Mouse (Mus musculus) mesoderm, embryonic 11.5 days (tissue): Measurements from ENCODE around the gene Cttnbp2.

Experiments
- DNase-seq: peaks from one replicate; pipeline ENCODE4 v3.0.0-alpha.2; 2012; ENCODE audit warnings: low read depth, low spot score

Gene Cttnbp2

GRCm38 (mm10) chr6:18467777-18468176, 46.9 kb downstream of the Cttnbp2 start:
- no peak for DNase-seq

DNA sequence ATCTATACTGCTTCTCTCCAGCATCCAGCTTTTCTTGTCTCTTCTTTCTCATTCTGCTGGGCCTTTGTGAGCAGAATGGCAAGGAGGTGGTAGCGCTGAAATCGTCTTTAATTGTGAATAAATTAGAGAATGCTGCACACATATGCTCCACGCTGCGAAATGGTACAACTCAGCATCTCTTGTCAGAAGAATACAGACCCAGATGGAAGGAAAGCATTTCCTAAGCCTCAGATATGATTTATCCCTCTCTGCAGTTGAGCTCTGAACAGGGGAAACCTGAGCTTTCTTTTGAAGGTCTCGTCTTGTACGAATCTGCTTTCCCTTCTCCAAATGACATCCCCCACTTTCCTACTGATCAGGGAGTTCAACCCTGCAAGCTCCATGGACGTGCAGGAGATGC, 48.4 kb downstream of the Cttnbp2 start:
- DNase-seq = peak; percentile 22

DNA sequence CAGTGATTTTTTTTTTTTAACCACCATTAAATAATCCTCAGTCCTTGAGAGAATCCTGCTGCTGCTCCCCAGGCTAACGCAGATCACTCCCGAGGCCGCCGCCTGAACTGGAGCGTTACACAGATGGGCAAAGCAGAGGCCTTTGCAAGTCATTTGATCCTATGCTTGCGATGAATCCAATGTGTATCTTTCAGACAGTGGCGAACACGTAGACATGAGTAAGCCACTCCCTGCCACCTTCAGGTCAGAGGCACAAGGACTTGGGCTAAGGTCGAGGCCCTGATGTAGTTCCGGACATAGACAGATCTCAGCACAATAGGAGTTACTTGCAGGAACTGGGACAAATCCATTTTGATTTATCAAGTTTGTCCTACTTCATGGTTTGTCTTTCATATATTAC, 49.0 kb downstream of the Cttnbp2 start:
- DNase-seq = peak; percentile 34

DNA sequence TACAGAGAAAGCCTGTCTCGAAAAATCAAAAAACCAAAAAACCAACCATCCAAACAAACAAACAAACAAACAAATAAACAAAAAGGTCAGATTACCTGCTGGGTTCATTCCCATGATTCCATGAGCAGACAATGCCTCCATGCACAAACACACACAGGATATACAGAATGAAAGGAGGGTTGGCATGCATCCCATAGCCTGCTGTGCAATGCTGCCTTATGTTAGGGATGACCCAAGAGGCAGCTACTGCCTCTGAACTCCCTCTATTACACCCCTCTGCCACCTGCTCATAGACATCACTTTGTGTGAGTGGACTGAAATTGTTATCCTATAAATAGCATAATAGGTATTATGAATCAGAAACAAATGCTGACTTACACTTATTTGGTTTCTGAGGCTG, 55.0 kb downstream of the Cttnbp2 start:
- no peak for DNase-seq

DNA sequence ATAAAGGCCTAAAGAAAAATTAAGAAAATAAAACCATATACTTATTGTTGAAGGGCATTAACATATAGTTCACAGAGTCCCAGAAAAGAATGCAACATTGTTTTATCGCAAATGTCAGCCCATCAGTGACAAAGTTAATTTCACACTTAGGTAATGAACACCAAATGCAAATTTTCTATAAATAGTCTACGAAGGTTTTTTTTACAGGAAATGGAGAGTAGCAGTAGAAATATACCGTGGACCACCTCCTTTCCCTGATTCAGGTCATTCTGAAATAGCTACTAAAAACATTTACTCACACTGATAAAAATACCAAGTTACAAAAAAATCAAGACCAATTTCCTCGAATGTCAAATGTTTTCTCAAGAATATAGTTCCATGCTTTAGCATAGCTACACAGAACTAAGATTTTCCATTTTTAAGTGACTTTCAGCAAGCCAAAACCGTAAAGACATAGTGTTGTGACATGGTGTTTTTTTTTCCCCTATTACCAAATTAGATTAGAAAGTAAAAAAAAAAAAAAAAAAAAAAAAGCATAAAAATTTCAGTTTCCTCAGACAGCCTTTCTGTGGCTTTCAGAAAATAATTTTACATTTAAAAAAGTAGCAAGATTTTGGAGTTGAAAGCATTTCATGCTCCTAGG, 64.0 kb downstream of the Cttnbp2 start:
- no peak for DNase-seq

DNA sequence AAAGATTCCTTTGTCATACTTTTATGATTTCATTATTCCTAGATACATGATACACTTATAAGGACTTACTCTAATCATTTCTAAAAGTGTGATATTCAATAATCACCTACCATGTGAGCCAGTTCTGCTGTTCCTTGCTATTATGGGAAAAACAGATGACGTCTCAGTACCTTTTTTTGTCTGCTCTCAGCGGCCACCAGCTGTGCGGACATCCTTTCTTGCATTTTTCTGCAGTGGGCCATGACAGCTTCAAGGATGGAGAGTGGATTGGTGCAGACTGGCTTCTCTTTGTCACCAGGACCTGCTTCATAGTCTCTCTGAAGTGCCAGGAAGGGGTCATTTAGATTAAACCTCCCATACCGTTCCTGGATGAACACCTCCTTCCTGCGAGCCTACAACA, 66.6 kb downstream of the Cttnbp2 start:
- DNase-seq = peak; percentile 41

DNA sequence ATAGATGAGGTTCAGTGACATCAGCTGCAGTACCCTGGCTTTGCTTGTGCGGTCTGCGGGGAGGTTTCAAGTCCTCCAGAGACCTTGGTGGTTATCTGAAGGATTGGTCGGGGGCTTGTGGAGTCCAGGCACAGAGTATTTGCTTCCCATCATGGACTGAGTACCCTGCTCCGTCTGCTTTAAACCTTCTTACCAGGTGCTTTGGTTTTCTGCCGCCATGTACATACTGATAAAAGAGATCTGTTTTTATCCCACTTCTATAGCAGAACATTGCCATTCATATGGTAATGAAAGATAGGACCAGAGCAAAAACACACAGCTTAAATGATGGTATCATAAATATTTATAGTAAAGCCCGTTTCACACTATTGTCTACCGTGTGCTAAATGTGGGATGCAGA, 67.7 kb downstream of the Cttnbp2 start:
- no peak for DNase-seq

DNA sequence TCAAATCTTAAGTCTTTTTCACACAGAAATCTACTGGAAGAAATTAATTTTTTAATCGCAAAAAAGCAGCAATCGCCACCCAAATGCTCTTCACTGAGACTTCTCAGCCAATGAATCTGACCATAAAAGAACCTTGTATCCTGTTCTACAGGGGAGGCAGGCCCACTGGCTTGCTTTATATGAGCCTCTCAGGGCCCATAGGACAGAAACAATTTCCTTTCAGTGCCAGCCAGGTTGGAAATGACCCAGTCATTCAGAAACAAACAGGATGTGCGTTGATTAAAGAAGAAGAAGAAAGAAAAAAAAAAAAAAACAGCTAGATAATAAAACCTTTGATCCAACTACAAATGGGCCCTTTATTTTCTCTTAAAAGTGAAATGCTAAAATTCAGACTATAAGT, 68.3 kb downstream of the Cttnbp2 start:
- DNase-seq = no peak

- no peak for DNase-seq
These were observed 68.9 kb downstream of the Cttnbp2 start for GRCm38 (mm10) chr6:18445747-18446146.

- no peak for DNase-seq
These were observed 72.3 kb downstream of the Cttnbp2 start for GRCm38 (mm10) chr6:18442303-18442702.

DNA sequence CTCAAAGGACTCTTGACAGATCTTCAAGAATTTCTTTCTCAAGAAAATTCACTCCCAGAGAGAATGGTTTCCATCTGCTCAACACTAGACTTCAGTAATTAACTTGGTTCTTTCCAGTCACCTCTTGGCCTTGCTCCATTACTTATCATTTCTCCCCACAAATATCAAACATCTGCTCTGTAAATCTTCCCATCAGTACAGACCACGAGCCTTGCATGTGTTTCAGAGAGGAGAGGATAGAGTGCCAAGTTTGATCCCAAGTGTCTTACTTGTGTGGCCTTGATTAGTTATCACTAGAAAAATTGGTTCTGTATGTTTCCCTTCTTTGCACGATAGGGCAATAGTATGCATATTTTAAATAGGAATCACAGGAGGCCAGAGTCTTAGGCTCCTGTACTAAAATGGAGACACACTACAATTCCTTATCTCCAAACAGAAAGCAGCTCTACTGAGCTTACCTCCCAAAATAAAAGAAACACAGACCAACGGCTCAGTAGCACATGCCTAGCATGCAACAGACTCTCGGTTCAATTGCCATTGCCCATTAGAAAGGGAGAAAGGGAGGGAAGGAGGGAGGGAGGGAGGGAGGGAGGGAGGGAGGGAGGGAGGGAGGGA, 73.6 kb downstream of the Cttnbp2 start:
- no peak for DNase-seq

GRCm38 (mm10) chr6:18436127-18436812, 78.4 kb downstream of the Cttnbp2 start:
- no peak for DNase-seq

GRCm38 (mm10) chr6:18434828-18435531, 79.7 kb downstream of the Cttnbp2 start:
- no peak for DNase-seq

DNA sequence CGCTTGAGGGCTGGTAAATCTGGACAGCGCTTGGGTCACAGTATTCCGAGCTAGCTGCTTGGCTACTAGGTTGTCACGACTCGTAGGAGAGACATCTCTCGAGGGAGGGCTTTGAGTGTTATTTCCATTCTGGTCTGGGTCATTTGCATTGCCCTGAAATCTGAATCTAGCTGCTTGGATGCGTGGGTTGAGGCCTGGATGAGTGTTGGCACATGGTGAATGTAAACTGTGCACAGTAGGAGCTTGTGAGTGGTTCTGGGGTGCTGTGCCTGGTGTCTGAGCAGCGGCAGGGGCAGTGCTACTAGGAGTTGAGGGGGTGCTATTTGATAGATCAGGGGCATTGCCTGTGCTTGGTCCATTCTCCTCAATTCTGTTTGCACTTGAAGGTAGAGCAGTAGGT, 80.3 kb downstream of the Cttnbp2 start:
- DNase-seq = no peak

DNA sequence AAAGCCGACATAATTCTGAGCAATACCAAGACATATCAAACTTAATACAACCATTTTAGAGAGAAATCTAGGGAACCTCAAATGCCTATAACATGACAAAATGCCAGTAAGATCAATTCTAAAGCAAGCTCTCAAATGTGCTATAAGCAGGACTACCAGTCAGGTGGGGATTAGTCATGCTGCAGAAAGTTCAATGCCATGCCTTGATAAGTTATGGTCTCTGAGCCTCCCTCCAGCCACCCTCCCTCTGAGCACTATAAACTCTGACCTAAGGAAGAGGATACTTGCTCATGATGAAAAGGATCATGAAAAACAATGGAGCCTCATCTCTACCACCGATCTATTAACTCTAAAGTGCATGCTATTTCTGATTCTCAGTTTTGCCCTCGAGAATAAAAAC, 82.3 kb downstream of the Cttnbp2 start:
- no peak for DNase-seq

GRCm38 (mm10) chr6:18431891-18432290, 82.8 kb downstream of the Cttnbp2 start:
- DNase-seq = no peak

DNA sequence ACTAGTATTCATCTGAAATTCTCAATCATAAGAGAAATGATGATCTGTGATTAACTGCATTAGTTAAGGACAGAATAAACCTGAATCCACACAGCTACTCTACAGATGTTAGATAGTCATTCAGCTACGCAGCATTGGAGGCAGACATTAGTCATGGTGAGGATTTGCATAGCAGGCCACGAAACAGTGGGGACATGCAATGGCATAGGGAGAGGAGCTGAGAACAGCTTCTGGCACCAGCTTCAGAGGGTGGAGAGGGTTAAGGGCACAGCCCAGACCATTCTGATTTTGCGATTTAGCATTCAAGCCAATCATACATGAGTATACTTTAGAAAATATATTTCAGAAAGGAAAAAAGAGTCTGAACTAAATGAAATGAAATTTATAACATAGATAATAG, 84.6 kb downstream of the Cttnbp2 start:
- no peak for DNase-seq

DNA sequence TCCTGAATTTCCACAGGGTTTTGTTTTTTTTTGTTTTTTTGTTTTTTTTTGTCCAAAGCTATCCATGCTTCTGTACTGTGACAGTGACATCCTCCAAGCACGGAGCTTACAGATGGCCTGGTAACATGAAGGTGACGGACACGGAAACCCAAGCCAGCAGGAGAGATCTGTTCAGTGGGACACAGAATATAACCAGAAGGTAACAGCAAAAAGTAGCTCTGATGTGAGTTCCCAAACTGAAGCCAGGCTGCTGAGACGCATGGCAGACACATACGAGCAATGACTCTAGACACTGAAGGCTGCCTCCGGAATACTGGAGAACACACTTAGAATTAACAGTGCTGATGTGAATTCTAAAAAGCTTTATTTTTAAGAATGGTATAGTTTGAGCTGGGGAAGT, 89.8 kb downstream of the Cttnbp2 start:
- DNase-seq = no peak

DNA sequence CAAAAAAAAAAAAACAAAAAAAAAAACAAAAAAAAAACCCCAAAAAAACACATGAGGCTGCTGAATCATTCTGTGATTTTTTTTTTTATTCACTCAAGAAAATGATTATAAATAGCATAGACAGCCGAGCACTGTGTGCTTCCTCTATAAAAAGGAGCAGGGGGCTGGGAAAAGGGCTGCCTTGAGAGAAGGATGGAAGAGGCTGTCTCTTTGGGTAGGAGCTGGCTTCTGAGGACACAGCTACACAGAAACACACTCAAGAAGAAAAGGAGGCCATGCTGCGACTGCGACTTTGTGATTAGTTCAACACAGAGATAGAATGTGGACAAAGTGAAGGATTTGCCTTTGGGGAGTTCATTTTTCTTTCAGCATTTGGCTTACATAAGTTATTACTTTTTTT, 90.3 kb downstream of the Cttnbp2 start:
- DNase-seq = no peak

- DNase-seq = no peak
These were observed 91.5 kb downstream of the Cttnbp2 start for GRCm38 (mm10) chr6:18423112-18423511.

- DNase-seq = no peak
These were observed 93.1 kb downstream of the Cttnbp2 start for GRCm38 (mm10) chr6:18421561-18421960.

- no peak for DNase-seq
These were observed 94.0 kb downstream of the Cttnbp2 start for GRCm38 (mm10) chr6:18420660-18421059.
